Mouse (Mus musculus) heart, adult 2 months (tissue): ENCODE measurements around the gene Camta1. TPM values are rescaled to one million over a fixed set of nuclear protein-coding genes. Genes with fewer than 3 reads are reported as not detected.

Source experiments
- DNase-seq, 2 experiments: peaks; one replicate each; pipeline ENCODE4 v3.0.0; 2021
- H3K27ac ChIP-seq: fragments of 200-600 bp; 2 replicates; pipeline ENCODE4 v1.8.1; 2022
- H3K27me3 ChIP-seq: fragments of 200-500 bp; 2 replicates; pipeline ENCODE4 v1.6.1; 2012; ENCODE audit warnings: mild to moderate bottlenecking, low read length, inconsistent platforms, mixed read lengths; ENCODE audit not compliant: control insufficient read depth, insufficient read depth
- H3K36me3 ChIP-seq: fragments of 200-500 bp; 2 replicates; pipeline ENCODE4 v1.6.1; 2012; ENCODE audit warnings: low read length, inconsistent platforms; ENCODE audit not compliant: control insufficient read depth, insufficient read depth
- H3K4me1 ChIP-seq: fragments of 200-500 bp; 2 replicates; pipeline ENCODE4 v1.6.1; 2011; ENCODE audit warnings: low read length; ENCODE audit not compliant: control insufficient read depth, insufficient read depth
- H3K4me3 ChIP-seq: fragments of 200-600 bp; 2 replicates; pipeline ENCODE4 v1.8.1; 2022
- H3K79me2 ChIP-seq: fragments of 200-500 bp; replicated peaks from 2 replicates; pipeline ENCODE4 v1.6.1; 2012; ENCODE audit warnings: mild to moderate bottlenecking, inconsistent platforms, low read length, moderate library complexity, mixed read lengths; ENCODE audit not compliant: control insufficient read depth, insufficient read depth
- H3K9ac ChIP-seq: fragments of 200-500 bp; 2 replicates; pipeline ENCODE4 v1.6.1; 2012; ENCODE audit warnings: low read depth, mild to moderate bottlenecking, control low read depth, inconsistent platforms, low read length, mixed read lengths
- CTCF ChIP-seq: fragments of 200-600 bp; IDR thresholded peaks from 2 replicates; pipeline ENCODE4 v1.8.1; 2022; ENCODE audit warnings: antibody characterized with exemption, mild to moderate bottlenecking, moderate library complexity
- EP300 ChIP-seq: fragments of 200-500 bp; IDR thresholded peaks from 2 replicates; pipeline ENCODE4 v1.6.1; 2011; ENCODE audit warnings: low read depth, low read length, control low read depth; ENCODE audit not compliant: insufficient read depth
- POLR2A ChIP-seq: fragments of 200-500 bp; IDR thresholded peaks from 2 replicates; pipeline ENCODE4 v1.6.1; 2011; ENCODE audit warnings: mild to moderate bottlenecking, low read depth, low read length, control low read depth; ENCODE audit not compliant: insufficient read depth
- WGBS: fragments of 180-500 bp; shearing (Covaris S2); methylation state at CpG from one replicate; pipeline ENCODE4 v1.1.7; 2018; 5-methylcytosine and 5-hydroxymethylcytosine counted together
- intact Hi-C: fragments of 180-260 bp; cut with DNase I; formaldehyde crosslinking; loops from one replicate; pipeline ENCODE4 v1.15.1; 2025
- polyA plus RNA-seq: library from polyadenylated mRNA; depleted of rRNA; stranded (reverse); fragments of >200 nt; gene quantifications from 2 replicates; pipeline ENCODE4 v1.2.3, GENCODE M21; 2012
- total RNA-seq, 2 experiments: library from RNA; stranded (reverse); gene quantifications; 2 replicates each; pipeline ENCODE4 v1.2.3; 2021

The Camta1 gene
- total and polyA plus RNA-seq, 3 experiments: 39.4 to 234 (median 208) TPM

GRCm38 (mm10) chr4:151415812-151416211, 445.9 kb downstream of the Camta1 start:
- H3K4me1 ChIP-seq: no peaks in the 10 kb centered on the region
- no peak overlapping the region for H3K4me3 ChIP-seq
- no peak for DNase-seq
- WGBS: 63% methylated on average over 4 of the region's 4 CpGs
- H3K79me2 ChIP-seq: no peaks in the 10 kb centered on the region
- H3K9ac ChIP-seq: no peak overlapping the region
- no peaks in the 10 kb centered on the region for H3K27me3 ChIP-seq
- TF ChIP-seq EP300: no peak
- TF ChIP-seq POLR2A: no peak
- TF ChIP-seq CTCF: no peak
- H3K36me3 ChIP-seq: no peaks in the 10 kb centered on the region
- intact Hi-C loops: no loop called here
- H3K27ac ChIP-seq: no peak overlapping the region

GRCm38 (mm10) chr4:151415376-151415775, 446.3 kb downstream of the Camta1 start:
- Histone ChIP-seq H3K4me3 (no peak overlapping the region), H3K36me3 (no peaks in the 10 kb centered on the region), H3K9ac (no peak overlapping the region), H3K27ac (no peak overlapping the region), H3K79me2 (no peaks in the 10 kb centered on the region), H3K27me3 (no peaks in the 10 kb centered on the region), H3K4me1 (no peaks in the 10 kb centered on the region)
- no peak for DNase-seq
- WGBS: 92% methylated on average over 16 of the region's 16 CpGs
- intact Hi-C loops: no loop called here
- TF ChIP-seq CTCF (no peak), POLR2A (no peak), EP300 (no peak)

GRCm38 (mm10) chr4:151414952-151415351, 446.7 kb downstream of the Camta1 start:
- 84% methylated on average over 7 of the region's 7 CpGs for WGBS
- H3K27ac ChIP-seq: no peak overlapping the region
- no peak for TF ChIP-seq EP300
- TF ChIP-seq CTCF: no peak
- TF ChIP-seq POLR2A: no peak

GRCm38 (mm10) chr4:151411641-151412061, 450.0 kb downstream of the Camta1 start:
- Histone ChIP-seq H3K27ac (no peak overlapping the region), H3K36me3 (no peaks in the 10 kb centered on the region), H3K4me3 (no peak overlapping the region), H3K4me1 (no peaks in the 10 kb centered on the region), H3K27me3 (no peaks in the 10 kb centered on the region), H3K9ac (no peak overlapping the region), H3K79me2 (no peaks in the 10 kb centered on the region)
- peak; percentile 55 to 66 for DNase-seq
- TF ChIP-seq CTCF: no peak
- no peak for TF ChIP-seq POLR2A
- no peak for TF ChIP-seq EP300
- intact Hi-C loops: no loop called here
- 19% methylated on average over 14 of the region's 14 CpGs for WGBS

More at GRCm38 (mm10) chr4:151414952-151415351, 446.7 kb downstream of the Camta1 start:
- intact Hi-C loops: no loop called here
- H3K9ac ChIP-seq: no peak overlapping the region
- no peaks in the 10 kb centered on the region for H3K79me2 ChIP-seq
- H3K4me1 ChIP-seq: no peaks in the 10 kb centered on the region
- H3K36me3 ChIP-seq: no peaks in the 10 kb centered on the region
- H3K27me3 ChIP-seq: no peaks in the 10 kb centered on the region
- DNase-seq: no peak
- no peak overlapping the region for H3K4me3 ChIP-seq

- Histone ChIP-seq H3K79me2 (no peaks in the 10 kb centered on the region), H3K36me3 (no peaks in the 10 kb centered on the region), H3K4me1 (no peaks in the 10 kb centered on the region), H3K27ac (no peak overlapping the region), H3K9ac (no peak overlapping the region), H3K4me3 (no peak overlapping the region), H3K27me3 (no peaks in the 10 kb centered on the region)
- TF ChIP-seq EP300 (no peak), CTCF (no peak), POLR2A (no peak)
- DNase-seq: no peak
- intact Hi-C loops: no loop called here
- 60% methylated on average over 3 of the region's 3 CpGs for WGBS
These were observed 450.7 kb downstream of the Camta1 start for GRCm38 (mm10) chr4:151411016-151411415.

- no peaks in the 10 kb centered on the region for H3K79me2 ChIP-seq
- no peak overlapping the region for H3K4me3 ChIP-seq
- intact Hi-C loops: no loop called here
- no peaks in the 10 kb centered on the region for H3K4me1 ChIP-seq
- no peaks in the 10 kb centered on the region for H3K36me3 ChIP-seq
- no peak for TF ChIP-seq CTCF
- no peak for TF ChIP-seq EP300
- no peak for TF ChIP-seq POLR2A
- H3K27me3 ChIP-seq: no peaks in the 10 kb centered on the region
- 77% methylated on average over 6 of the region's 6 CpGs for WGBS
- no peak overlapping the region for H3K9ac ChIP-seq
- no peak overlapping the region for H3K27ac ChIP-seq
- DNase-seq: no peak
These were observed 452.4 kb downstream of the Camta1 start for GRCm38 (mm10) chr4:151409291-151409690.
